ENCODE assay signal across 8 mouse cellular contexts in the genomic region with DNA sequence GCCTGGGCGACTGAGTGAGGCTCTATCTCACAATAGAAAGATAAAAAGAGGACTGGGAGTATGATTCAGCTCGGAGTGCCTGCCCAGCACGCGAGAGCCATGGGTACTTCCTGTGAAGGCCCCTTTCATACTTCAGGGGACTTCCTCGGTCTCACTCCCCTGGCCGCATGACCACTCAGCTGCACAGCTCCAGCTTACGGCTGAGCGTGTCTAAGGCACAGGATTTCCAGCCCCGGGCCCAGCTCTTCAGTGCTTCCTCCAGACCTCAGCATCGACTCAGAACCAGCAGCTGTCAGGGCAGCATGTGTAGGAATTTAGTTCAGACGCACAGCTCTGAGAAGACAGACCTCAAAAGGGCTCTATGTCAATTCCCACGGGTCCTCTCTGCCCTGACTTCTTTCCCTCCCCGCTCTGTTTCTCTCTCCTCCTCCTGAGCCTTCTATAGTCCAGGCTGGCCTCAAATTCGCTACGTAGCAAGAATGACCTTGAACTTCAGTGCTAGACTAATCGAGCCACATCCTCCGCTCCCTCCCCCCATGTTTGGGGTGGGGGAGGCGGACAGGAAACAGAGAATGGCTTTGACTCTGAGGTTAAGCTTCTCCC.
DNase-seq lines count a peak whose midpoint lies in the region; ATAC-seq and TF ChIP-seq lines count a peak whose summit lies in the region.

No protein-coding gene starts in this region.

- H3K9ac ChIP-seq in heart, adult 2 months (ENCODE audit: low read depth, low read length) = no peak overlapping the region
- H3K9ac ChIP-seq in ES-Bruce4 (ENCODE audit: low read depth, poor library complexity, severe bottlenecking) = no peak overlapping the region
- H3K9ac ChIP-seq in limb, embryonic 12.5 days (replicated peaks) = no peak overlapping the region

- no peak overlapping the region for H3K4me2 ChIP-seq in limb, embryonic 12.5 days

- no peak for DNase-seq in heart, adult 2 months
- no peak for DNase-seq in heart, adult 9 months (ENCODE audit: low spot score in 2 of 2)
- peak; percentile 32 for DNase-seq in heart, postnatal 4 days
- DNase-seq in left cerebral cortex, adult 9 months (ENCODE audit: low spot score in 2 of 2) = no peak
- DNase-seq in left cerebral cortex, postnatal 4 days = no peak

- no peak for TF ChIP-seq POLR2A in heart, adult 2 months (IDR thresholded peaks at IDR 0.05; ENCODE audit: insufficient read depth, low read depth, low read length)
- TF ChIP-seq POLR2A in ES-Bruce4 (IDR thresholded peaks at IDR 0.05; ENCODE audit: insufficient read depth, low read length) = no peak

- H3K36me3 ChIP-seq in heart, adult 2 months (ENCODE audit: control insufficient read depth, insufficient read depth, low read length) = no peaks in the 10 kb centered on the region
- H3K36me3 ChIP-seq in ES-Bruce4 (ENCODE audit: control insufficient read depth, insufficient read depth, low read length, poor library complexity, severe bottlenecking) = no peaks in the 10 kb centered on the region
- peaks cover 30% of the 10 kb centered on the region for H3K36me3 ChIP-seq in limb, embryonic 12.5 days

- no peak for TF ChIP-seq CTCF in heart, adult 2 months (IDR thresholded peaks at IDR 0.05)
- no peak for TF ChIP-seq CTCF in ES-Bruce4 (IDR thresholded peaks at IDR 0.05; ENCODE audit: low read depth, low read length)

- H3K79me2 ChIP-seq in heart, adult 2 months (replicated peaks; ENCODE audit: control insufficient read depth, insufficient read depth, low read length) = no peaks in the 10 kb centered on the region

- H3K4me3 ChIP-seq in heart, adult 2 months = no peak overlapping the region
- H3K4me3 ChIP-seq in ES-Bruce4 (ENCODE audit: low read depth, low read length) = no peak overlapping the region
- H3K4me3 ChIP-seq in limb, embryonic 12.5 days (replicated peaks) = no peak overlapping the region

- WGBS in heart, adult 2 months = 27% methylated on average over 18 of the region's 18 CpGs
- 57% methylated on average over 18 of the region's 18 CpGs for WGBS in limb, embryonic 12.5 days

- H3K4me1 ChIP-seq in heart, adult 2 months (ENCODE audit: control insufficient read depth, insufficient read depth, low read length) = no peaks in the 10 kb centered on the region
- H3K4me1 ChIP-seq in ES-Bruce4 (ENCODE audit: control insufficient read depth, insufficient read depth, low read length) = peaks cover 6% of the 10 kb centered on the region
- H3K4me1 ChIP-seq in limb, embryonic 12.5 days (replicated peaks) = peaks cover 13% of the 10 kb centered on the region

- intact Hi-C loops in heart, adult 2 months (cut with DNase I) = no loop called here
- intact Hi-C loops in left cerebral cortex, postnatal 4 days (cut with DNase I) = no loop called here

- no peaks in the 10 kb centered on the region for H3K27me3 ChIP-seq in heart, adult 2 months (ENCODE audit: control insufficient read depth, insufficient read depth, low read length)
- no peaks in the 10 kb centered on the region for H3K27me3 ChIP-seq in ES-Bruce4 (ENCODE audit: control insufficient read depth, insufficient read depth, low read length, poor library complexity, severe bottlenecking)
- H3K27me3 ChIP-seq in limb, embryonic 12.5 days = no peaks in the 10 kb centered on the region

- no peaks in the 10 kb centered on the region for H3K9me3 ChIP-seq in ES-Bruce4 (replicated peaks; ENCODE audit: control insufficient read depth, insufficient read depth, low read length, poor library complexity, severe bottlenecking)
- H3K9me3 ChIP-seq in limb, embryonic 12.5 days = no peaks in the 10 kb centered on the region

- peak; percentile 48; the same call in 1 of the 2 replicates for ATAC-seq in limb, embryonic 12.5 days (ENCODE audit: insufficient number of reproducible peaks, insufficient read depth, low FRiP score, low TSS enrichment, low read depth)
- peak; percentile 35; the same call in 1 of the 2 replicates for ATAC-seq in neutrophil, adult 5-6 weeks (ENCODE audit: extremely low read depth, insufficient number of reproducible peaks, low FRiP score, poor library complexity, severe bottlenecking)

- TF ChIP-seq EP300 in heart, adult 2 months (IDR thresholded peaks at IDR 0.05; ENCODE audit: insufficient read depth, low read depth, low read length) = no peak
- peak; percentile 56; the same call in 1 of the 2 replicates for TF ChIP-seq EP300 in ES-Bruce4 (IDR thresholded peaks at IDR 0.05; ENCODE audit: insufficient read depth, low read depth, low read length)

- peak overlapping the region; percentile 18 for H3K27ac ChIP-seq in heart, adult 2 months
- H3K27ac ChIP-seq in ES-Bruce4 (ENCODE audit: insufficient read depth, low read length) = no peak overlapping the region
- peak overlapping the region; percentile 69 for H3K27ac ChIP-seq in limb, embryonic 12.5 days
